Mouse (Mus musculus) layer of hippocampus, adult 11-12 months (tissue): ENCODE measurements around the gene Nfat5.

Experiments
- DNase-seq: peaks from one replicate; pipeline ENCODE4 v3.0.0; 2022; ENCODE audit warnings: low spot score

Nfat5 gene

DNA sequence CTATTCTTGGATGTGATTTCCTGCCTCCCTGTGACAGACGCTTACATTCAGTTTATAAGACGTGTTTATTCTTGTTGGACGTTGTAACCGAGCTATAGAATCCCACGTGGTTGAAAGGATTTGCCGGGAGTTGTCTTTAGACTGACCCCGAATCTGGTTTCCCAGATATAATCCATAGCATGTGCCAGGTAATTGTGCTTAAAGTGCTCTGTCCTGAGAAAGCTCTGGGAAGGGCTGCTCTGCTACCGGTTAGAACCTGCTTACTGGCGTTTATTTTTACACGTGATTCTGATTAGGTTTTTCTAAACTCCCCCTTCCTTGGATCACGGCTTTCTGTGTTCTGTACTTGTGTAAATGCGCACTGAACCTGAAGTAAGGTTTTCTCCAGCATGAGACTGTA, 104.4 kb downstream of the Nfat5 start:
- DNase-seq, result no peak

GRCm38 (mm10) chr8:107399495-107399894, 106.2 kb downstream of the Nfat5 start:
- peak; percentile 64 for DNase-seq

DNA sequence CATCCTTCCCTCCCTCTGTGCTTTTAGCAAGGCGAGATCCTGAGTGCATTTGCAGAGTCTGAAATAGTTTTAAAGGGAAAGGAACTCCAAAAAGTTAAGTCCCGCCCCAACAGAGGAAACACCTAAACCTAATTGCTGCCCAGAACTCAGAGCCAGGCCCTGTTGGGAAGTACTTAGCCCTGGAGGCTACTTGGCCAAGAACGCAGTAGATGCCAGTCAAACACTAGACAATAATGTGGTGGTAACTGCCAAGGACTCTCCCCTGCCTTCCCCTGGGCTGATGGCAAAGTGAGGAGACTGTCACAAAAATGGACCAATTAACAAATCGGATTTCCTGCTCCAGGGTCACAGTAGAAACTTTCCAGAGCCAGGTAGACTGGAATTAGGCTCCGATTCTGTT, 108.6 kb downstream of the Nfat5 start:
- DNase-seq, result no peak

- peak; percentile 56 for DNase-seq
Measured at GRCm38 (mm10) chr8:107403038-107403781, 109.9 kb downstream of the Nfat5 start, which contains the start of gene Nqo1. TSS of gene Nqo1 (minus strand) at chr8:107403206.

GRCm38 (mm10) chr8:107404057-107404456, 110.8 kb downstream of the Nfat5 start:
- no peak for DNase-seq

DNA sequence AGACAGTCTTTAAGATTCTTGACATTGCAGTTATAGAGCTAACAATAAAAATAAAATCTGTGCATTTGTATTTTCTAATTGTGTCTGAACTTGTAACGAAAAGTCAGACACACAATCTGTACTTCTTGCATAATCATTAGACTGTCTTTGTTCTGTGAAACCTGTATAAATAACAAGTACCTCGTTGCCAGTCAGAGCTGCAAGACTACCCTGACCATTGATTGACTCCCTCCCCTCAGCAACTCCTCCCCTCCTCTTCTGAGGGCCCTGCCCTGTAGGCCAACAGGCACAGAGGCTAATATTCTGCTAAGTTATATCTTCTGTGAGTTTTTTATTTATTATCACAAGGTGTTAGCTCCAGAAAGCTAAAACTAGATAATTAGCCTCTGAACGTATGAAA, 112.7 kb downstream of the Nfat5 start:
- no peak for DNase-seq

GRCm38 (mm10) chr8:107411391-107411790, 118.1 kb downstream of the Nfat5 start:
- DNase-seq, result no peak

DNA sequence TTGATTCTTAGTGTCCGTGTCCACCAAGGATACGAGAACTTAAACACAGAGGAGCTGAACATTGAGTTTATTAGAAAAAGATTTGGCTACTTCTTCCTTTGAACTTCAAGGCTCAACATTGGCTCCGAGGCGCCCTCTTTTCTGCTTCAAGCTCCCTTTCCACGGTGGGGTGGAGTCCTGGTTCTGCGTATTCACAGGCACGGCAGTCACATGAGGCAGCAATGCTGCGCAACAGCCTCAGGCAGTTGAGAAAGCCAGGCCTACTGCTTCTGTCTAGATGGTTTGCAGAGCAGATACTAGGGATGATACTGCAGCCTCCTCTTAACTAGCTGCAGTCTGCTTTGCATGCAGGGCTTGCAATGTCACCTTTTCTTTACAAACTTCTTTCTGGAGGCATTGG, 119.3 kb downstream of the Nfat5 start:
- no peak for DNase-seq

GRCm38 (mm10) chr8:107413881-107414280, 120.6 kb downstream of the Nfat5 start:
- no peak for DNase-seq

DNA sequence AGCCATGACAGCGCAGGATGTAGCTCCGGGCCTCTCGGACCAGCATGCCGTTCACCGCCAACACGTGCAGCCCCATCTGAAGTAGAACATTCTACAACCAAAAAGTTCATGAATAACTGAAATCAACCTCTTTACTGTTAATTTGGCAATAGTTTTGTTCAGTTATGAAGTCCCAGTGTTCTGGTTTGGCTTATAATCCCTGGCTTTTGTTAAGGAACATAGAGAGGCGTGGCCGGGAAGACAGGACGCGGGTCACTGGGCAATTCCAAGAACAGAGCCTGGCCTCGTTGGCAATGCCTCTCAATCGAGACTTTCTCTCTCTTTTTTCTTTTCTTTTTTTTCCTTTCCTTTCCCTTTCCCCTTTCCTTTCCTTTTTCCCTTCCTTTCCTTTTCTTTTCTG, 123.7 kb downstream of the Nfat5 start:
- no peak for DNase-seq

DNA sequence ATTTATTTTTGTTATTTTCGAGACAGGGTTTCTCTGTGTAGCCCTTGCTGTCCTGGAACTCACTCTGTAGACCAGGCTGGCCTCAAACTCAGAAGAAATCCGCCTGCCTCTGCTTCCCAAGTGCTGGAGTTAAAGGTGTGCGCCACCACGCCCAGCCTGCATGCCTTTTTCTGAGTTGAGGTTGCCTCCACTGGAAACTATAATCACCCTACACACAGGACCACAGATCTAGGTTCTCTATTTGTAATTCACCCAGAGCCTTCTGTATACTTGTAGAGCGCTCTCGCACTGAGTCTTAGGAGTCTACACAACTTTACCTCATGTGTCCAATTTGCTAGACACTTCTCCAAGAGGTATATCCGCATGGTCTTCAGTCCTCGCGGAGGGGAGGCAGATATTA, 130.9 kb downstream of the Nfat5 start:
- no peak for DNase-seq

- DNase-seq, result peak; percentile 96
Measured at GRCm38 (mm10) chr8:107424597-107425229, 131.4 kb downstream of the Nfat5 start, which contains the start of gene Nob1. TSS of gene Nob1 (minus strand) at chr8:107425051.

DNA sequence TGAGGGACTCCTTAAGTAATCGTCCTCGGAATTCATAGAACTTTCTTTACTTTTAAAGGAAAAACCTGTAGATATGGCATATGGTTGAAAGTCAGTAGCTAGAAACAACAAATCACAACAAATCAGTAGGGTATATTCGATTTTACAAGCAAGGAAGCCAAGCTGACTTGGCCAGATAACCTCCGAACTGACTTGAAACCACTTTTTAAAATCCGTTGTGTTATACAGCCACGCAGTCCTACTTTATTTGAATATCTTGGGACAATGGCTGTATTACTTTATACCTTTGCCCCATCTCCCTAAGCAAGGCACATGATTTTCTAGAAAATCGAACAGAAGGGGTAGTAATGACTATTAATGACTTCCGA, 131.9 kb downstream of the Nfat5 start:
- DNase-seq, result no peak
